10 mouse cellular contexts compared by ENCODE assay signal in genomic region chr9:70942686-70943333, GRCm38 (mm10). TPM values are rescaled to one million over a fixed set of nuclear protein-coding genes. Genes with fewer than 3 reads are reported as not detected.
DNase-seq lines count a peak whose midpoint lies in the region; ATAC-seq and TF ChIP-seq lines count a peak whose summit lies in the region.
"Had no signal": no experiment of that assay in that cellular context is flagged by ENCODE, and none has a peak within 500 bp of the region (broad histone marks: within the 10 kb centered on the region; RNA-seq: fewer than 3 reads in every experiment).

No protein-coding gene starts in this region.

- 66% methylated on average over 9 of the region's 9 CpGs for WGBS in intestine, embryonic 16.5 days
- WGBS in hindbrain, postnatal 0 days: 76% methylated on average over 9 of the region's 9 CpGs

- no peak overlapping the region for H3K27ac ChIP-seq in intestine, embryonic 16.5 days (ENCODE audit: low read length)
- H3K27ac ChIP-seq in hindbrain, postnatal 0 days: no peak overlapping the region
- H3K27ac ChIP-seq: embryonic facial prominence, embryonic 12.5 days; neural tube, embryonic 12.5 days had no signal

- no peak for TF ChIP-seq CTCF in hindbrain, postnatal 0 days (IDR thresholded peaks at IDR 0.05; ENCODE audit: low read depth)

- H3K36me3 ChIP-seq in intestine, embryonic 16.5 days (ENCODE audit: control insufficient read depth, insufficient read depth, low read length): no peaks in the 10 kb centered on the region
- H3K36me3 ChIP-seq in hindbrain, postnatal 0 days (ENCODE audit: insufficient read depth, low read length): no peaks in the 10 kb centered on the region
- H3K36me3 ChIP-seq: embryonic facial prominence, embryonic 12.5 days; neural tube, embryonic 12.5 days had no signal

- H3K9ac ChIP-seq in intestine, embryonic 16.5 days (ENCODE audit: low read depth, low read length): no peak overlapping the region
- H3K9ac ChIP-seq in hindbrain, postnatal 0 days (replicated peaks; ENCODE audit: low read length): no peak overlapping the region
- H3K9ac ChIP-seq: embryonic facial prominence, embryonic 12.5 days; neural tube, embryonic 12.5 days had no signal

- peak; percentile 40 to 60 for DNase-seq in cerebellum, adult 18-20 months
- no peak for DNase-seq in cerebellum, postnatal 10 days
- peak; percentile 32 for DNase-seq in urinary bladder, postnatal 14 days (ENCODE audit: low spot score)
- DNase-seq in urinary bladder, postnatal 10 days (ENCODE audit: low spot score): no peak
- DNase-seq in embryo, embryonic 9.5 days (ENCODE audit: extremely low spot score): no peak
- no peak for DNase-seq in hindbrain, postnatal 0 days (ENCODE audit: low spot score)
- no peak for DNase-seq in right cerebral cortex, postnatal 25 days

- no peaks in the 10 kb centered on the region; the same call in 1 of the 2 replicates for H3K4me1 ChIP-seq in intestine, embryonic 16.5 days (ENCODE audit: control insufficient read depth, insufficient read depth, low read length)
- H3K4me1 ChIP-seq in hindbrain, postnatal 0 days (ENCODE audit: insufficient read depth, low read length): no peaks in the 10 kb centered on the region
- H3K4me1 ChIP-seq: embryonic facial prominence, embryonic 12.5 days; neural tube, embryonic 12.5 days had no signal

- H3K9me3 ChIP-seq in intestine, embryonic 16.5 days (ENCODE audit: control insufficient read depth, low read length): no peaks in the 10 kb centered on the region
- H3K9me3 ChIP-seq in hindbrain, postnatal 0 days (ENCODE audit: low read length): no peaks in the 10 kb centered on the region
- H3K9me3 ChIP-seq: embryonic facial prominence, embryonic 12.5 days; neural tube, embryonic 12.5 days had no signal

- 0 out of 2 replicates have a peak, but pooled peaks have one; percentile 52 for ATAC-seq in intestine, embryonic 16.5 days
- ATAC-seq in hindbrain, postnatal 0 days: no peak

- no peak overlapping the region for H3K4me2 ChIP-seq in intestine, embryonic 16.5 days (ENCODE audit: low read depth, low read length)
- no peak overlapping the region for H3K4me2 ChIP-seq in hindbrain, postnatal 0 days (ENCODE audit: low read depth, low read length)
- H3K4me2 ChIP-seq: embryonic facial prominence, embryonic 12.5 days; neural tube, embryonic 12.5 days had no signal

- H3K4me3 ChIP-seq in intestine, embryonic 16.5 days (ENCODE audit: low read length): no peak overlapping the region
- no peak overlapping the region for H3K4me3 ChIP-seq in hindbrain, postnatal 0 days (ENCODE audit: low read length)
- H3K4me3 ChIP-seq: embryonic facial prominence, embryonic 12.5 days; neural tube, embryonic 12.5 days had no signal

- no peaks in the 10 kb centered on the region for H3K27me3 ChIP-seq in intestine, embryonic 16.5 days (replicated peaks; ENCODE audit: control insufficient read depth, insufficient read depth, low read length)
- no peaks in the 10 kb centered on the region for H3K27me3 ChIP-seq in hindbrain, postnatal 0 days (ENCODE audit: insufficient read depth, low read length)
- H3K27me3 ChIP-seq: embryonic facial prominence, embryonic 12.5 days; neural tube, embryonic 12.5 days had no signal

RNA-seq across cellular contexts. Expression of gene Lipc, which starts 9.2 kb away (rescaled TPM):
- 1.2 and 1.4 TPM in 2 replicates for polyA plus RNA-seq in intestine, embryonic 16.5 days (2015; fragmentation: Nextera tagmentation; extraction: Ambion mirVana)
- not detected in 2 replicates for total RNA-seq in hindbrain, postnatal 0 days (2014; rRNA removed)
- 0.10 and 0.19 TPM in 2 replicates for polyA plus RNA-seq in hindbrain, postnatal 0 days (2015; fragmentation: Nextera tagmentation; extraction: Ambion mirVana)
- polyA plus RNA-seq: embryonic facial prominence, embryonic 12.5 days; neural tube, embryonic 12.5 days had no signal

Comparison
In these comparisons a context has a peak if more than half of its experiments do, and no peak if none do; other contexts are left out.
1. DNase-seq: peak in cerebellum, adult 18-20 months (2 of 2) and urinary bladder, postnatal 14 days (single experiment); none in cerebellum, postnatal 10 days (0 of 2), urinary bladder, postnatal 10 days (single experiment), embryo, embryonic 9.5 days (single experiment), hindbrain, postnatal 0 days (single experiment) and right cerebral cortex, postnatal 25 days (single experiment).